26 mouse cellular contexts compared by ENCODE assay signal in the genomic region with DNA sequence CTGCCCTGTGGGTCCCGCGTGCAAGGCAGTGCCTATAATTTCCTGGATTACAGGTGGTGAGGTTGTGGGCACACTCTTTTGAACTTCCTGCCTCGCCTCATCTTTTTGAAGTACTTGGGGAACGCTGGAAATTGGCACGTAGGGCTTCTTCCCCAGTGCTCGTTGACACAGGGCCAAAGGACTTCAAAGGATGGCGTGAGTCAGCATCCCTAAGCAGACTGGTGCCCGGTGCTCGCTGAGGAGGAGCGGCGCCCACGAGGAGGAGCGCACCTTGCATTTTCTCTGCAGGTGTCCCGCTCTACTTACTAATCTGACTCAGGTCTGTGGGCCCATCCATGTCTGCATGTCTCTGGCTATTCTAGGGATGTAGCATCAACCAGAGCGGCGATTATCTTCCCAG. TPM values are rescaled to one million over a fixed set of nuclear protein-coding genes. Genes with fewer than 3 reads are reported as not detected.
A peak's percentile ranks its signal among the peaks of the same experiment; 100 is the strongest.
DNase-seq lines count a peak whose midpoint lies in the region; ATAC-seq and TF ChIP-seq lines count a peak whose summit lies in the region.
"Had no signal": no experiment of that assay in that cellular context is flagged by ENCODE, and none has a peak within 500 bp of the region (broad histone marks: within the 10 kb centered on the region; RNA-seq: fewer than 3 reads in every experiment).

No protein-coding gene starts in this region.

- no peak overlapping the region for H3K4me2 ChIP-seq in lung, embryonic 14.5 days
- H3K4me2 ChIP-seq: forebrain, embryonic 12.5 days; limb, embryonic 15.5 days; liver, embryonic 15.5 days; midbrain, embryonic 12.5 days had no signal

- no peak for ATAC-seq in lung, embryonic 14.5 days (ENCODE audit: insufficient read depth)
- ATAC-seq: activated CD4-positive, CD25-positive, alpha-beta regulatory T cell, adult 4 months; hindbrain, postnatal 0 days; intestine, postnatal 0 days had no signal

- H3K27ac ChIP-seq in lung, embryonic 14.5 days (ENCODE audit: low read depth) = no peak overlapping the region
- H3K27ac ChIP-seq in gastrocnemius, adult 2 months = no peak overlapping the region
- H3K27ac ChIP-seq: embryonic facial prominence, embryonic 10.5 days; forebrain, embryonic 12.5 days; hindbrain, postnatal 0 days; limb, embryonic 15.5 days; liver, embryonic 15.5 days; midbrain, embryonic 12.5 days had no signal

- WGBS in lung, embryonic 14.5 days = 82% methylated on average over 16 of the region's 16 CpGs
- 69% methylated on average over 16 of the region's 16 CpGs for WGBS in lung, adult 2 months

- no peaks in the 10 kb centered on the region for H3K27me3 ChIP-seq in lung, embryonic 14.5 days (ENCODE audit: insufficient read depth, low read length)
- H3K27me3 ChIP-seq: forebrain, embryonic 12.5 days; limb, embryonic 15.5 days; midbrain, embryonic 12.5 days had no signal

- TF ChIP-seq POLR2A in lung, adult 2 months (IDR thresholded peaks at IDR 0.05; ENCODE audit: borderline replicate concordance, extremely low read depth, low read depth, low read length) = no peak

- no peak overlapping the region for H3K9ac ChIP-seq in lung, embryonic 14.5 days
- H3K9ac ChIP-seq: forebrain, embryonic 12.5 days; limb, embryonic 15.5 days; liver, embryonic 15.5 days; midbrain, embryonic 12.5 days had no signal

- intact Hi-C loops in gastrocnemius, adult 2 months (cut with DNase I) = no loop called here

- DNase-seq in heart, adult 11 months = peak; percentile 85
- no peak for DNase-seq in heart, adult 18-20 months
- DNase-seq in lung, embryonic 14.5 days = peak; percentile 47
- DNase-seq in lung, adult 2 months = no peak
- DNase-seq in adrenal gland, postnatal 36 days = peak; percentile 74 to 76
- peak; percentile 47 to 65 for DNase-seq in lung, postnatal 4 days
- no peak for DNase-seq in c-Kit-positive CD71-positive TER-119-positive erythroid progenitor cells, embryonic 14.5 days (ENCODE audit: low spot score)
- no peak for DNase-seq in gastrocnemius, adult 2 months
- DNase-seq: gastrocnemius, postnatal 10 days; heart, postnatal 4 days; kidney, postnatal 14 days; retina, postnatal 1 day; thymus, adult 18-20 months; thymus, postnatal 4 days had no signal

- H3K36me3 ChIP-seq in lung, embryonic 14.5 days (ENCODE audit: insufficient read depth) = peaks cover 22% of the 10 kb centered on the region
- H3K36me3 ChIP-seq: G1E; liver, embryonic 15.5 days had no signal

- H3K9me3 ChIP-seq in lung, embryonic 14.5 days (ENCODE audit: low read depth, low read length) = no peaks in the 10 kb centered on the region
- H3K9me3 ChIP-seq: limb, embryonic 15.5 days; liver, embryonic 15.5 days; midbrain, embryonic 12.5 days had no signal

- no peak overlapping the region for H3K4me3 ChIP-seq in lung, embryonic 14.5 days (ENCODE audit: low read depth, low read length)
- H3K4me3 ChIP-seq in lung, adult 2 months (replicated peaks; ENCODE audit: extremely low read depth, low read depth, low read length) = no peak overlapping the region
- H3K4me3 ChIP-seq in gastrocnemius, adult 2 months = no peak overlapping the region
- H3K4me3 ChIP-seq: embryonic facial prominence, embryonic 10.5 days; forebrain, embryonic 12.5 days; limb, embryonic 15.5 days; liver, embryonic 15.5 days; midbrain, embryonic 12.5 days had no signal

- no peak for TF ChIP-seq CTCF in lung, embryonic 14.5 days (IDR thresholded peaks at IDR 0.05; ENCODE audit: low read depth)
- no peak for TF ChIP-seq CTCF in lung, adult 2 months (IDR thresholded peaks at IDR 0.05; ENCODE audit: insufficient read depth, low read length)
- TF ChIP-seq CTCF in gastrocnemius, adult 2 months (IDR thresholded peaks at IDR 0.05) = no peak

- H3K4me1 ChIP-seq in lung, embryonic 14.5 days (ENCODE audit: insufficient read depth) = peaks cover 7% of the 10 kb centered on the region
- H3K4me1 ChIP-seq in lung, adult 2 months (ENCODE audit: control insufficient read depth, insufficient read depth, low read length) = no peaks in the 10 kb centered on the region
- H3K4me1 ChIP-seq: liver, embryonic 15.5 days had no signal

RNA-seq across cellular contexts. Expression of a gene that starts 4.9 kb away (rescaled TPM):
- total RNA-seq in heart, adult 18-20 months (2021) = under 1 TPM; 0.36 to 0.40 TPM
- polyA plus RNA-seq in lung, embryonic 14.5 days (2014; fragmentation: Nextera tagmentation; extraction: Ambion mirVana) = 21.2 and 21.3 TPM in 2 replicates
- polyA plus RNA-seq in lung, adult 2 months (2012; rRNA removed) = 4.3 and 5.3 TPM in 2 replicates
- total RNA-seq in adrenal gland, postnatal 36 days (2021) = 10 to 100 TPM in 1 of 2 experiments, 1 to 10 TPM in 1; 4.3 to 10.5 TPM
- under 1 TPM; 0.46 to 0.53 TPM for total RNA-seq in gastrocnemius, adult 2 months (2021)
- total RNA-seq: common myeloid progenitor, adult 5-6 weeks; megakaryocyte progenitor cell, adult 5-6 weeks; monocyte, adult 5-6 weeks had no signal
- polyA plus RNA-seq: G1E had no signal

Comparison
In these comparisons a context has a peak if more than half of its experiments do, and no peak if none do; other contexts are left out.
1. DNase-seq: peak in heart, adult 11 months (single experiment), lung, embryonic 14.5 days (single experiment), adrenal gland, postnatal 36 days (2 of 2) and lung, postnatal 4 days (2 of 2); none in heart, adult 18-20 months (0 of 2), lung, adult 2 months (single experiment), c-Kit-positive CD71-positive TER-119-positive erythroid progenitor cells, embryonic 14.5 days (single experiment) and gastrocnemius, adult 2 months (single experiment).